Mouse (Mus musculus) E14TG2a.4 (cell line): ENCODE measurements at regions not wholly inside any gene's neighbourhood (a gene's known extent, or its start where the extent isn't known, plus 50 kb on each side); places are given as distances from the start of the nearest gene placed in this dataset.

Source experiments
- CTCF ChIP-seq: conservative IDR thresholded peaks from 2 replicates; pipeline ENCODE4 v1.5.1; 2014; ENCODE audit warnings: low read length
- NANOG ChIP-seq: IDR thresholded peaks from 2 replicates; pipeline ENCODE4 v1.6.1; 2014; ENCODE audit warnings: borderline replicate concordance, low read length, mixed read lengths
- POU5F1 ChIP-seq: IDR thresholded peaks from 2 replicates; pipeline ENCODE4 v1.6.1; 2014; ENCODE audit warnings: low read length, borderline replicate concordance

DNA sequence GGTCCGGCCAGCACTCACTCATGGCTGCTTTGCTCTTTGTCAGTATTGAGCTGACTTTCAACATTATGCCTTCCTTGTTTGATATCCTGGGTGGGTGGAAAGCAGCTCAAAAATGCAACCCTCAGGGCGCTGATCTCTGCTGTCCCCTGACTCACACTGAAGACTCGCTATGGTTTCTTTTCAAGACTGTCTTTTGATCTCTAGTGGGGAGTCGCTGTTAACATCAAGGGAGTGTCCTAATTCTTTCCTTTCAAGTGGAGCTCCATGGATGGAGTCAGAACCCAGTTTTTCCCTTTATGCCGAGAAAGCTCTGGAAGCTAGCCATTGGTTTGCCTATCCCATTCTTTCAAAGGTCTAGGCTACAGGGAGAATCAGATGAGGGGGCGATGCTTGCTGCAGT is 54.5 kb upstream of the 1700020N01Rik start:
- TF ChIP-seq CTCF, result no peak
- no peak for TF ChIP-seq POU5F1
- TF ChIP-seq NANOG, result no peak
